Mouse (Mus musculus) 3134 (cell line): Measurements from ENCODE around the gene Slc35b4.

Experiments used
- DNase-seq: peaks from one replicate; pipeline ENCODE4 v3.0.0-alpha.2; 2011; ENCODE audit warnings: low spot score; ENCODE audit not compliant: insufficient read length; ENCODE audit errors: extremely low read depth

Slc35b4 gene

DNA sequence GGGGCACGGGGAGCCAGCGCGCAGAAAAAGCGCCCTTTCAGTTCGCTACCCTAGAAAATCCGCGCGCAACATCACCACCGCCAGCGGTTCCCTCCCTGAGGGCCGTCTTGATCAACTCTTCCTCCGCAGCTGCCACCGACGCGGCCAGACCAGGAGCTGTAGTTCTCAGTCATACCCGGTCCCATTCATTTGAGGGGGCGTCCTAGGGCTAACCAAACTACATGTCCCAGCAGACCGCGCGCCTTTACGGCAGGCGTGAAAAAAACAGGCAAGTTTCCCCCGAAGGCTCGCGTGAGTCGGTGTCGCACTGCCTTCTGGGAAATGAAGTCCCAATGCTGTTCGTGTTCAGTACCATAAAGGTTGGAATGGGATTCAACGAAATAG lies at the start of gene Slc35b4:
Gene Slc35b4, minus strand, starts transcription at position 248 of the 384 bp plus-strand sequence.
- peak; percentile 86 for DNase-seq

DNA sequence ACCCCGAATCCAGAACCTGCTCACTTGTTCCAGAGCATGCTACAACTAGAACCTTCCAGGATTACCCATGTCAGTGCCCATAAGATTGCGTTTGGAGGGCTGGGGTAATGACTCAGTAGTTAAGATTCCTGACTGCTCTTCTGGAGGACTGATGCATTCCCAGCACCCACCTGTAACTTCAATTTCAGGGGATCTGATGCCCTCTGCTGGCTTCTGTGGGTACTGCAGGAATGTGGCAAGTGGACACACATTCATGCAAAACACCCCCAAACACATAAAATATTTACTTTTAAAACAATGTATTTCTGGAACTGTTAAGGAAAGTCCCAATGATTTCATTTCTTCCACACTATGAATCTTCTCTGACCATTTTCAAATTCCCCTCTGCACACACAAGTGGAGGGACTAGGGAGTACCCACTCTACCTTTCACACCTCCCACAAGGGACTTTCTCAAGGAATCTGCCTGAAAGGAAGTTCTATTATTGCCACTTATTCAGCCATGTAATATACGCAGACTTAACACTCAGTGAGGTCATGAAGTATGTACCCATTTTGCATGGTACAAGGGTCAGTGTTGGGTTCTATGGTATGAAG lies 48.2 kb upstream of the Slc35b4 start:
- no peak for DNase-seq

DNA sequence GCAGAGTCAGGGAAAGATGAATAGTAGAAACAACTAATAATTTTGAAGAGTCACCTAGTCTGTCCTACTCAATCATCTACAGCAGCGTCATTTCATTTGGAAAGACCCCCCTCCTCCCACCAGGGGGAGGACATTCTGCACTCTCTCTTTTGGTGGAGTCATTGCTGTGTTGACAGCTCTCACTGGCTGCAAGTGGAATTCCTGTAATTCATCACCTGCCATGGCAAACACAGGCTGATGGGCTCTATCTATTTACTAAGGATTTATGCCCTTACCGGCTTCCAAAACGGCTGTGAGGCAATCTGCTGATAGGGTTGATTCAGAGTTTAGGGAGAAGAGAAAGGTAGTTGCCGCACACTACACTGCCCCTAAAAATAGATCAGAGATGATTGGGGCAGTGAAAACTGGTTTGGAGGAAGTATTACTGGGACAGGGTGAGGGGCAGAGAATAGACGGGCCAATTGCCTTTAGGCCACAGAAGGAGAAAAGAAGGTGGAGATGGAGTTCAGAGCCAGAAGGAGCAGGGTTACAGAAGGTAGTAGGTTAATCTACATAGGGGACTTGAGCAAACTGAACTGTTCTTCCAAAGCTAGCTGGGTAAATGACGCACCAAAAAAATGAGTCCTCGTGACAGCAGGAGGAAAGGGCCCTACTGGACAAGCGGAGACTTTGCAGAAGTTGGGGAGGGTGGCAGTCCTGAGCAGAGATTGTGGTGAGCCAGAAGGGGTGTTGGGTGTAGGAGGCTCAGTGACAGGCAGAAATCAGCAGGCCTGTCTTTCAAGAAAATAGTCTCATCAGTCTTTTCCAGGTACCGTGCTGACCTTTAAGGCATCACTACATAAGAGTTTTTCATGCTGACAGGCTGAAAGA lies 39.8 kb upstream of the Slc35b4 start:
- DNase-seq: no peak

DNA sequence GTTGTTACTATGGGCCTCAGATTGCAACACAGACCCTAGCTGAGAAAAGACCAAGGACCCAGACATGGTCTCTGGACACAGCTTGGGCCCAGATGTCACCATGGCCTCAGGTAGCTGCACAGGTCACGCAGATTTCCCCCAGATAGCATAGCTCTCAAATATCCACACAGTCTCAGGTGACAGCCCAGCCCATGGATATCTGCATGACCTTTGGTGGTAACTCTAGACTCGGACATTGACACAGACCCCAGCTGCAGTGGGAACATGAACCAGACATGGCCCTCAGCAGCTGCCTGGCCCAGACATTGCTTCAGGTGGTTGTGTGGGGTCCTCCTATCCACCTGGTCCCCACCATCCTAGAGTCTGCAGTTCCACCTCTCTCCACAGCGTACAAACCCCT lies 28.8 kb upstream of the Slc35b4 start:
- no peak for DNase-seq

DNA sequence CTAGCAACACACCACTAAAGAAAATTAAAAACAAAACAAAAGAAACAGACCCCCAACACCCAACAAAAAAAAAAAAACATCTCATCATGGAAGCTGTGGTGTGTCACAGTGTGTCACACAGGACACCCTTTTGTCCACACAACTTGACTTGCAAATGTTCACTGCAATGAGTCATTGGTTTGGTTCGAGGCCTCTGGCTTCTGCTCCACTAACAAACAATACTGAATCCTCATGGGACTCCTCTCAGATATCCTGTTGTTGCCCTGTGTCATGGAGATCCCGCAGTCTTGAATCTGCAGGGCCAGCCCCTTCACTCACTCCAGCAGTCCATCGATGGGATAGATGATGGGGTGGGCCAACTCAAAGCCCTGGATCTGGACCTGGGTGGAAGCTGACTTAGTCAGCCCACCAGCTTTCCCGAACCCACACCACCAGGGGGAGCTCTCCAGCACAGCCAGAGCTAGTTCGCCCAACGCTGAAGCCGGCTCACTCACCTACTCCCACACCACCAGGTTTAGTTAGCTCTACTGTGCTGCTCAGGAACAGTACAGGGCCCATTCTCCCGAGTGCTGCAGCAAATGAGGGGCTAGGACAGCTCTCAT lies 28.2 kb upstream of the Slc35b4 start:
- DNase-seq: peak; percentile 22

DNA sequence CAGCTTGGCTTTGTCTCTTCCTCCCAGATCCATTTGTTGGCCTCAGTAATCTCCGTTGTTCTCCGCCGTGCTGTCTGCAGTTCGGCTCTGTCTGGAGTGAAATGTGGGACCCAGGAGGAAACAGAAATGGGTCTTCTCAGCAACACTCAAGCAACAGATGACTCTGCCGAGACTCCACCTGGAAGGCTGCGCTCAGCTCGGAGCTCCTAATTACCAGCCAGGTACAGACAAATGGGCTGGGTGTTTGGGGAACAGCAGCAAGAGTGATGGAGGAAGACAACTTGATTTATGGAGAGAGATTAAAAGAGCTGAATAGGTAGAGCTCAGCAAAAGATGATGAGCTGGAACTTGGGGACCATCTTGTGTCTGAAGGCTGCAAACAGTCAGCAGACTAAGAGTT lies 26.6 kb upstream of the Slc35b4 start:
- no peak for DNase-seq

DNA sequence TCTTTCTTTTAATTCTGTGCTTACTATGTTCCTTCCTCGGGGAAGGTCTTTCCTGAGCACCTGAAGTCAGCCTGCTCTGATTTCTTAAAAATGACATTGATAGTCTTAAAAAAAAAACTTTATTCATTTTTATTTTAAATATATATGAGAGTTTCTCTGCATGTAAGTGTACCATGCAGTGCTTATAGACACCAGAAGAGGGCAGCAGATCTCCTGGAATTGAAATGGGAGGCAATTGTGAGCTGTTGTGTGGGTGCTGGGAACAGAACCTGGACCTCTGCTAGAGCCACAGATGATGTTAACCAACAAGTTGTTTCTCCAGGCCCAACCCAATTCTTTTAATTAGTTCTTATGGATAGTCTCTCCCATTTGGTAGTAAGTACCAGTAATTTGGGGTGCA lies 18.1 kb upstream of the Slc35b4 start:
- DNase-seq: no peak

DNA sequence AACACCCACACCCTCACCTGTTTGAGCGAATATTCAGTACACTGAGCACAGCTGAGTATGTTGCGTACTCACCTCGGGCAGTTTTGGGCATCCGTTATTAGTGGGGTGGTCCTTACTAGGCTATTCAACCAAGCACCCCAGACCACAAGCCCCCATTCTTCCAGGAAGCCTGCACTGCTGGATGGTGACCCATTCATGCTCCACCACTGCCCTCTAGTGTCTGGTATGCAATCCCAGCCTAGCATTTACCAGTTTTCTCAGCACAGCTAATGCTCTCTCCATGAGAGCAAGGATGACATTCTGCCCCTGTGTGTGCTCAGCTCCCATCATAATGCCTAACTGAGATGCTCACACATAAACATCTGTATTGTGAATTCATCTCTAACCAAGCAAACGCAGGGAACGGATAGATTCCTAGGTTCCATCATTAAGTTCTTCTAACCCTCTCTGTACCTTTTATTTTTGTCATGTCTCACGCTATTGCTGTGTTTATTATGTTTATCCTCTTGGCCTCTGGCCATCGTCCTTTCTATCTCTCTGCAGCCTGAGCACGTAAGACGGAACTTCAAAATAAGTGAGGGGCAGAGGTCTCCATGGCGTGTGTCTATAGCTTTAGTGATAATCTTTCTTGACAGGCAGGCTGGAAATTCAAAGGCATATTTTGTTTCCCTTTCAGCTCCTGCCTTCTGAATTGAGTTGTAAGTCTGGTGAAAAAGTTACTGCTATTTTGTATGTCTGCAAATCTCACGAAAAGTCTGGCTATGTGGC lies 17.0 kb upstream of the Slc35b4 start:
- DNase-seq: no peak

DNA sequence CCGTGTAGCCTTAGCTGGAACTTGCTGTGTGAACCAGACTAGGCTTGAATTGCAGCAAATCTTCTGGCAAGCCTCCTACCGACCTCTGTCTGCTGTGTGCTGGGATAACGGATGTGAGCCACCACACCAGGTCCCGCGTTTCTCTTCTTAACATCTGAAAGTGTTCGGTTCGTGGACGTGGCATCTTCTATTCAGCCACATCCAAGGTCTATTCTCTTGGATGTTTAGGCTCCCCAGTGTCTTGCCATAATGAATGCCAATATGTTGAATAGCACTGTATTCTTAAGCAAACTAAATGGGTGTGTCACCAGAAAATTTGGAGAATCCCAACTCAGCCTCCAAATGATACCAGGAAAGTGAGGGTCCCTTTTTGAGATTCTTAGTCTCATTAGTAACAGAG lies 14.5 kb upstream of the Slc35b4 start:
- no peak for DNase-seq

DNA sequence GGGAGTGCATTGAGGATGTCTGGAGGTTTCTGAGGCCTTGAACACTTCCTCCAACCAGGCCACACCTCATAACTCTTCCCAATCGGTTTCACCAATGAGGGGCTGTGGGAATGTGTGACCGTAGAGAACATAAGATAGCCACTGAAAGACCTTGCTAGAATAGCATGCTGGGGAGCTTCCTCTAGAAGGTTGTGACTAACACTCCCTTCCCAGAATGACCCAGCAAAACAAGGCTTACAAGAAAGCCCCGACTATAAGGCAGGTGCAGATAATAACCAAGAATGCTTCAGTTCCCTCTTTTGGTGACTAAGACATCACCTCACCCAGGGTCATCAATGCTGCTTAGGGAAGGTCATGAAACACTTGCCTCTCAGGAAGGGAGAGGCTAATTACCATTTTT lies 12.6 kb upstream of the Slc35b4 start:
- DNase-seq: no peak

DNA sequence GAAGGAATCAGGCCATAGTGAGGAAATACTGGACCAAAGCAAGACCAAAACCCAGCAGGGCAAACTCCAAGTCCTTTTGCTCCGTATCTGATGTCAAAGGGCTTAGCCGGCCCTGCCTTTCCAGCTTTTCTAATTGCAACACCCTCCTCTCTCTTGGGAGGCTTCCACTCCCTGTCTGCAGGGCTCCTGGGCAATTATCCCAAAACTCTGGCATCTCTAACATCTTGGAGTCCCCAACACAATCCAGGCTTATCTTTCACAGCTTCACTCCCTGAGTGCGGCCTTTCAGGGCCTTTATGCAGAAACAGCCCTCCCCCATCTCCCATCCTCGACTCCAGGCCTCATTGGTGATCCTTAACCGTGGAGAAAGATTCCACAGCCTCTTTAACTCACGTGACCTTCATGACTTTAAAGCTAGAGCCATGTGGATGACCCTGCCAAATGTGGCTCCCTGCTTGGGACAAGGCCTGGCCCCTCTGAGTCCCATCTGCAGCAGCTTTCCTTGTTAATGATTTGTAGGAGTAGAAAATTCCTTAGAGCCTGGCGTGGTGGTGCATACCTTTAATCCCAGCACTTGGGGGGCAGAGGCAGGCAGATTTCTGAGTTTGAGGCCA lies 11.2 kb upstream of the Slc35b4 start:
- no peak for DNase-seq

DNA sequence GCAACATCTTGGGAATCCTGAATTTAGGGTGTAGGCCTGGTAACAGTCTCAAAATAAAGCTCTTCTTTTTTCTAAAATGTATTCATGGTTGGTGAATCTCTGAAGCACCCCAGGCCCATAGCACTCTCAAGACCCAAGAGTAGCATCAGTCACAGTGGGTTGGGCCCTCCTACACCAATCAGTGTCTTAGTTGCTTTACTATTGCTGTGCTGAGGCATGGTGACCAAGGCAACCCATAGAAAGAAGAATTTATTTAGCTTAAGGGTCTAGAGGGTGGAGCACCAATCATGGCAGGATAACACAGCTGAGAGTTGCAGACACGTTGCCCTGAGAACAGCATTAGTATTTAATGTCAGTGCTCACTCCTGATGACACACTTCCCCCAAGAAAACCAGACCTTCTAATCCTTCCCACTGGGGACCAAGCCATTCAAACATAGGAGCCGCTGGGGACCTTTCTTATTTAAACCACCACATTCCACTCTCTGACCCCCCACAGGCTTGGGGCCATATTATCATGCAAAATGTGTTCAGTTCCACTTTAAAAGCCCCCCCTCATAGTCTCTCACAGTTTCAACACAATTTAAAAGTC lies 10.5 kb upstream of the Slc35b4 start:
- no peak for DNase-seq

DNA sequence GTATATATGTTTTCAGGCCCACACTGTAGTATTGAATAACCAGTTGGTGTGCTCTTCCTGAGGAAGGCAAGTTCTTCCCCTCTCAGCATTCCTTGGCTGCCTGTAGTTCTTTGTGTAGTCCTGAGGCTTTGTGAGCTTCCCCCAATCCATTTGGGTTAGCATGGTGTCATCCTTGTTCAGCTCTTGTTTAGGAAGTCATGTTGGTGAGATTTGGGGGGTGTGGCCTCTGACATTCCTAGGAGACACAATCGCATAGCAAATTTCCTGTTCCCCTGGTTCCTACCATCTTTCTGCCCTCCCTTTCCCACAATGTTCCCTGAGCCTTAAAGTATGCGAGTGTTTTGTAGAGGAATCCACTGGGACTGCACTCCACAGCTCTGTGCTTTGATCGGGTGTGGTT lies 6.4 kb upstream of the Slc35b4 start:
- no peak for DNase-seq

DNA sequence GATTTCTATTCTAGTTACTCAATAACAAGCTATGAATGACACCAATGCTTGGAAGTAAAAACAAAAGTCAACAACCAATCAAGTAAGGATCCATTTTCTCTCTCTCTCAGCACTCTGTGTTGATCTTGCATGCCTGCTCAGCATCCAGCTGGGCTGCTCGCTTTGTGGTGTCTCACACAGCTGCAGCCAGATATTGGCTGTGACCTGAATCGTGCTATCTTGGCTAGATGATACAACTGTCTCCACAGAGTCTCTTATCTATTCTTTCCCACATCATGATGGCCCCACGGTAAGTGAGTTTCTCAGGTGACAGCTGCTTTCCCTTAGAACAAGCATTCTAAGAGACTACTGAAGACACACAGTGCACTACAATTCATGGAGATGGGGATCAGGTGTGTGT lies 5.0 kb upstream of the Slc35b4 start:
- DNase-seq: no peak

DNA sequence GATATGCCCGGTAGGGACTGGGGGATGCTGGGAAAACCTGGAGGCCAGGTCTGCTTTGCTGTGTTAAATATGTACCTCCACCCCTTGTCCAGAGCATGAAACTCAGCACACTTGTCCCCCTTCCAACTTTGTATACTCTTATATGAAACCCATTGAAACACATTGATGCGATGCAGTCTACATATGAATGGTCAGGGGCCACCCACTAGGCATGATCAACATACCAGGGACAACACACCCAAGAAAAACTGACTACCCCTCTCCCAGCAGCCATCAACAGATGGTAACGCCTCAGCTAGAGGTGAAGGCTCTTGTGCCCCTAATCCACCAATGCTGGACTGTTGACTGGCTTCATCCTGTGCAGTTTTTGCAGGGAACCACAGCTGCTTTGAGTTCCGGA lies 3.0 kb upstream of the Slc35b4 start:
- DNase-seq: no peak

DNA sequence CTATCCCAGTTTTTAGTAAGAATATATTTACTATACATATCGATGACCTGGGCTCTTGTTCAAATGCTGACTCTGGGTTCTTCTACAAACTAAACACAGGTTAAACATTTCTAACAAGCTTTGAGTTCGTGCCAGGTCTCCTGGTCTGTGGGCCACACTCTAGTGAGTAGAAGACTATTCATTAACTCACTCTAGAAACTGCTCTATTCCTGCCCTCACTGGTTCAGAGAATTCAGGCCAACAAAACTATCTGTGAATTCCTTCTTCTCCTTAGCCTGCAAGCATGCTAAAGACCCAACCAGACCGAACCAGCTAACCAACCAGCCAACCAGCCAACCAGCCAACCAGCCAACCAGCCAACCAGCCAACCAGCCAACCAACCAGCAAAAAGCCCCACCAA lies 2.1 kb upstream of the Slc35b4 start:
- no peak for DNase-seq

DNA sequence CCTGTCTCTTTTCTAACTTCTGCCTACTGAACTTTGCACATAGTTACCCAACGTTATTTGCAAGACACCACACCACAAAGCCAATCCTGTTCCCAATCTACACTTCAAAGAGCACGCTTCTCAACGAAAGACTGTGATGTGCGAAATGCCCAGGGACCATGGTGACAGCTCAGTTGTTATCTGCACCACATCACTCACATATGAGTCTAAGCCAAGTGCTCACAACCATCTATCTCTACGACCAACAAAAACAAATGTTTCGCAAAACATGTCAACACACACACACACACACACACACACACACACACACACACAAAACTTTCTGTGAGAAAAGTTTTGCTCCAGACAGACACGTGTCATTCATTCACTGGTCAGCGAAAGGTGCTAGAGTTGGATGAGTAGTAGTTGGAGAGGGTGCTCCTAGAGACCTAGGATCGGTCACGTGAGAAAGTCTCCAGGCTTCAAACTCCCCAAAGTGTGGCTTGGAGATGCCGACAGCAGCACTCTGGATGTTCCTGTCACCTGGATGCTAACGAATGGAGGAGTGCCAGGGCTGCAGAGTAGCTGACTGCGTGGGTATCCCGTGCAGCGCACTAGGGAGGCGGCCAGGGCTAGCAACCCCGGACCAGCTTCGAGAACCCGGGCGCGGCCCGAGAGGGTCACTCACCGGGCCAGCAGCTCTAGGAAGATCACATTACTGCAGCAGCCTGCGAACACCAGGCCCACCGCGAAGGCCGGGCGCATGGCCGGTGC lies 624 bp downstream of the Slc35b4 start:
- DNase-seq: peak; percentile 81

DNA sequence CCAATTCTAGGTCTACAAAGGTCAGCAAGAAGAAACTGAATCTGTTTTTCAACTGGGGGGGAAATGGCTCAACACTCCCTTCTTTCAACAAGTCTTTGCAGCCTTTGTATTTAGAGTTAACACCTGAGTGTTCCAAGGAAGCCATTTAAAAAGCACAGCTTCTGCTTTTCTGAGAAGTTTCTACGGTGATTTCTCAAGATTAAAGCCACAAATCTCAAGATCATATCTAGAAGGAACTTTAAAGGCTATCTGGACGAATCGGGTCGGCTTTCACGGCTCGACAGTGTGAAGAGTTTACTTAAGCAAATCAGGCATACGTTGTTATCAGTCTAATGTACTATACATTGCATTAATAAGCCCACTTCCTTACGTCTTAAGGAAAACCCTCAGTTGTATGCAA lies 2.2 kb downstream of the Slc35b4 start:
- DNase-seq: no peak

DNA sequence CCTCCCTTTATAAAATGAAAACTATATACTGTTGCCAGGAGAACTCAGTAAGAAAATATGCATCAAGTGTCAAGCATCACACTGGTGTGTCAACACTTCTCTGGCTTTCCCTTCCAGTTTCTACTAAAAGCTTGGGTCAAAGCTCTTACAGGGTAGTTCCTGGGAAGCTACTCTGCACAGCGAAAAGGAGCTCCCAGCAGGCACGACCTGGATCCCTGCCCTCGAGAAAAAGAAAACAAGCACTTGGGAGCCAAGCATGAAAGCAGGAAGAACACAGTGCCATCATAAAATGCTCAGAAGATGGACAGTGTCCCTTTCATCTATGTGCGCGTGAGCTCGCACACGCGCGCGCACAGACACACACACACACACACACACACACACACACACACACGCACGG lies 3.7 kb downstream of the Slc35b4 start:
- DNase-seq: no peak
